Mouse (Mus musculus) lung, postnatal 10 days (tissue): ENCODE data around the gene Msn.

Experiments used
- DNase-seq: peaks from one replicate; pipeline ENCODE4 v3.0.0; 2021

The Msn gene

DNA sequence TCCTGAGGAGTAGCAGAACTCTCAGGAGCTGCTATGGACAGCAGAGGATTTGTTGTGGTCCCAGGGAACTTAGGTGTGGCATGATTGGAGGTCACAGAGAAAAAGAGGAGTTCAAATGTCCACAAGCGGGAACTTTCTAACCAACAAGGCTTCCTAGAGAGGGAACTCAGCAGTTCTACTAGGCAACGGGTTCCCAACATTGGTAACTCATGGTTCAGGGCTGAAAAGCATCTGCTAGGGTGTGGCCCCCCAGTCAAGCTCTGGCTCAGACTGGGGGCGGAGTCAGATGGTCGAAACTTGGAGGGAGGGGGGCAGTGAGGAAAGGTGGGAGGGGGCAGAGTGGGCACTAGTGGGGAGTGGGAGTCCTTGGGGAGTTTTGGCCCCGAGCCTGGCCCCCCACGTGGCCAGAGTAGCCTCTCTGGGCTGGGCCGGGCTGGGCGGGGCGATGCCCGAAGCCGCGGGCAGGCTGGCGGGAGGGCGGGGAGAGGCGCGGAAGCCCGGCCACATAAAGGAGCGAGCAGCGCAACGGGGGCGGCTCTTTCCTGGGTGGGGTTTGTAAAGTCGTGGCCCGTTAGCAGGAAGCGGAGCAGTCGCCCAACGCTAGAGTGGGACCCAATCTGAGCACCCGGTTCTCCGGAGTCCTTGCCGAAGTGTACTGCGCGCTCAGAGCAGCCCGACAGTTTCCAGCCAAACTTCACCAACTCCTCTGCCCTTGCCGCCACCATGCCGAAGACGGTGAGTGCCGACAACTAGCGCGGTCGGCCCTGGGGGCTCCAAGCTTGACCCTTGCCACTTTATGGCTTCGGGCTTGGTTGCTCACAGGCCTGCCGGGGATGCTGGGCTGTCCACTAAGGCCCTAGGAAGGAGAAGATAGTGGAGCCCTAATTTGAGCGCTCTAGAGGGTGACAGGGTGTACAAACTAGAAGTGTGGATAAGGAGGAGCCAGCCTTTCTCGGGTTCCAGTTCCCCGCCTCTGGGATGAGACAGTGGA lies at the start of gene Msn:
TSS of gene Msn (plus strand) at position 534 of the 991 bp plus-strand sequence.
- peak; percentile 88 for DNase-seq

DNA sequence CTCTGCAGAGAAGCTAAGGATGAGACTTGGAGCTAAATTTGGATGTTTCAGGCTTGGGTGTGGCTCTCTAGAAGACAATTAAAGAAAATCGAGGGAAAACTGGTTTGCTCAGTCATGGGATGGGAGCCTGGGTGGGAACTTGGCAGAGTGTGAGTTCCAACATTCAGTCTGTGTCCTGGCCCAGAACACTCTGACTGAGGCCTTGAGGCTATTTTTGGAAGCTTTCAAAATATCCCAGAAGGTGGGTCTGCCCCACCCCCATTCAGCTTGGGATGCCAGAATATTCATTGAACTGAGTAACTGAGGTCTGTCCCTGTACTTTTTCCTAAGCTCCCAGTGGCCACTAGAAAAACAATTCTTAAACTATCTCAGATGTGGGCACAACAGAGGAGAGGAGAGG lies 43.0 kb upstream of the Msn start:
- DNase-seq, result peak; percentile 21

DNA sequence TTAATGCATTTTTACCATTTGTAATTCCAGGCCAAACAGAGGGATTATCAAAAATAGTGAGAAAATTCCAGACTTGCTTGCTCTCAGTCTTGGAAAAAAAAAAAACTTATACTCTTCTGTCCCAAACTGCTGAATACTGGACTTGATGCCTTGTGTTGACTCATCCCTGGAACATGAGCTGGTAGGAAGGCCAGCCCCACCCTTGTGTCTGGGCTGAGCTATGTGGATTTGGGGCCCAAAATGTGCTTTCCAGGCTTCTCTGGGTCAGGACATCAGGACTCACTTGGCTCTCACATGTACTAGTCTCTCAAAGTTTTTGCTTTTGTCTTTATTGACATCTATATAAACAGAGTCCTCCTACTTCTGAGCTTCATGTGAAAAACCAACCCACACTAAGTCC lies 18.1 kb upstream of the Msn start:
- no peak for DNase-seq

DNA sequence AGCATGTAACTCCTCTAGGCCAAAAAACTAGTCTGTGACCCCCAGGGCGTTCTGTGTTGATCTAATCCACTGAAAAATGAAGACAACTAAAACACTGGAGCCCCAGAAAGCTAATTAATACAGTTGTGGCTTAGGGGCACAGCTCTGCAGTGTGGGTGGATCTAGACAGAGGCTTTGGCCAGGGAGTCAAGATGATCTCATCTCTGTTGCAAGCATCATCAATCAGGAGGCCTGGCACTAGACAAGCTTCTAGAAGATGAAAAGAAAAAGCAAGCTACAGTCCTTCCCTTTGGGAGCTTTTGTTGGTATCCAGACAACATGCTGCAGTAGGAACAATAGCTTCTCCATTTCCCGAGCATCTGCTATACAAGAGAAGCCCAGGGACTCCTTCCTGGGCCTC lies 9.6 kb upstream of the Msn start:
- peak; percentile 38 for DNase-seq

DNA sequence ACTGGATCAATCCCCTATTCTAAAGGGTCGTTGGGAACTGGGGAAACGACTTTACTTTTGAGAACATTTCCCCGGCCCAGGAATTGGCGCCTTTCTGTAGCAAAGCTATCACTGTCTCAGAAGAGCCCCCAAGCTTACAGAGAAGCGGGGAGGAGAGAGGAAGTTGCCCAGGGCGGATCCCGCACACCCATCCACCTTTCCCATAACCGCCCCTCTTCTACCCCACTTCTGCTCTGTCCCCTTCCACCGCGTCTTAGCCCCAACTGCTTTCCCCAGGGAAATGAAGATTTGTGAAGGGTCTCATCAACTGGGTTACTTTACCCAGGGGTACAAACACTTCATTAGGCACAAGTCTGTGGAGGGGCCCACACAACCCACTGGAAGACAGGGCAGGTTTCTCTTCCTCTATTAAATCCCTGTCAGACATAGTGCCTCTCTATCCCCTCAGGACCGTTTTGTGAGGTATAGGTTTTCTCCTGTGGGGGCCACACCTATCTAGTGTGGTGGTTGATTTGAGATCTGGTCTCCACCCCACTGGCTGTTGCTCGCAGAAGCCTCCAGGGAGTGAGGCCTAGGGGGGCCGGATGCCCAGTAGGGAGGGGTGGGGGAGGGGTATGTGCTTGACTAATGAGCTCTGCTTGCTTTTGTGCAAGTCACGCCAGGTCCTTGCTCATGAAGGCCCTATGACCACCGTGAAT lies 820 bp downstream of the Msn start:
- peak; percentile 70 for DNase-seq

DNA sequence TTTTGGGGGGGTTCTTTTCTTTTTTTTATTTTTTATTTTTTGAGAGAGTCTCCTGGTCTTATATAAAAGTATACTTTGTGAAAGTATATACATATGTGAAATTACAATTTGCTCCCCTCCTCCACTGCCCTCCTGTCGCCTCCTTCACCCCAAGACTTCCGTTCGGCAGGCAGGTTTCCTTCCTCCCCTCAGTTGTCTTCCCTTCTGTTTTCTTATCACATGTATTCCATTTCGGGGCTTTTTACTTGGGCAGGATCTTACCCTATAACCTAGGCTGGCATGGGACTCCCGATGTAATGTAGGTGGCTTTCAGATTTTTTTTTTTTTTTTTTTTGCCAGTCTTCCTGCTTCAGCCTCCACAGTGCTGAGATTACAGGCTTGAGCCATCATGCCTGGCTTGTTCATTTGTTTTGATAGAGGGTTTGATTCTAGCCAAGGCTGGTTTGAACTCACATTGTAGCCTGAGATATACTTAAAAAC lies 1.7 kb downstream of the Msn start:
- no peak for DNase-seq

DNA sequence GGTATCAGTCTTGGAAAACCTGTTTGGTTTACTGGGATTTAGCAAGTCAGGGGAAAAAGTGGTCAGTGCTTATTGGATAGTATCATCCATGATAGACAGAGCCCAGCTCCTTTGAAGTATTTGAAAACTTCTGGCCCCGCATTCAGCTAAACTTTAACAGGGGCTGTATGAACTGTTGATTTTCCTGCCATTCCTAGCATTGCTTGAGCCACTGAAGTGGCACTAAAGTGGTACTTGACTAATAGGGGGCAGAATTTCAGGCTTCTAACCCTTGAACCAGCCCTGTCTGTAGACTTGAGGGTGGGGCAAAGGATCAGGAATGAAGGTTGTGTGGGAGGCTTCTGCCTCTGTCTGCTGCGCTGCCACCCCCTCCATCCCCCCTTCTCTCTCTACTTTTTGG lies 3.2 kb downstream of the Msn start:
- DNase-seq, result peak; percentile 30

DNA sequence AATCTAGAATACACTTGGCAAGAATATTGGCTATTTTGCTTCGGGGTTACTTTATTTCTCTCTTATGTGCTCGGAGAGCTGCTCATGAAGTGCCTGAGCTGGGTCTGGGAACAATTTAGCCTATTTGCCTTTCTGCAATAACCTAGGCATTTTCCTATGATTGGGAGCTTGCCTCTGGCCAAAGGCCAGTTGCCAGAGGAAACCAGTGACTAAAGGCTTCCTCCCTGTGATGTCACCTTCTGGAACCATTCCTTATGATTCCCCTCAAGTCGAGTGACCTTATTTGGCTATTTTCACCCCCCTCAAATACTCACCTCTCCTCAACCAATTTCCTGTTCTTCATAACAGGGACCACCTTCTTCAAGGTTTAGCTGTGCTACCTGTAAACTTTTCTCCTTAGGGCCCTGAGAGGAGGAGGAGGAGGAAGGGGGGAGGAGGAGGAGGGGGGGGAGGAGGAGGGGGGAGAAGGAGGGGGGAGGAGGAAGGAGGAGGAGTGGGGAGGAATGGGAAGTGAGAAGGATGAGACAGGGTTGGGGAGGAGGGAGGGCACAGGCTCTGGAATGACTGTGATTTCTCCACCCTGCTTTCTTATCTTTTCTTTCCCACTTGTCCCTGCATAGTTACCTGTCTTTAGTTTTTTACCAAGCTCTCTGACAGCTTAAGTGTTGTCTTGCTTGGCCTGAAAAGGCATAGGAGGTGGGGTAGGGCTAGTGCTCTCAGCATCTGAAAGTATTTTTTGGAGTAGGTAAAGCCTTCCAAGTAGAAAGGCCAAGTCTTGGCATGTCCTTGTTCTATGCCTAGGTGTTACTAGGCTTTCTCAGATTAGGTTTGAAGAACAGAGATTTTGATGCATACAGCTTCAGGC lies 11.8 kb downstream of the Msn start:
- DNase-seq, result peak; percentile 67

DNA sequence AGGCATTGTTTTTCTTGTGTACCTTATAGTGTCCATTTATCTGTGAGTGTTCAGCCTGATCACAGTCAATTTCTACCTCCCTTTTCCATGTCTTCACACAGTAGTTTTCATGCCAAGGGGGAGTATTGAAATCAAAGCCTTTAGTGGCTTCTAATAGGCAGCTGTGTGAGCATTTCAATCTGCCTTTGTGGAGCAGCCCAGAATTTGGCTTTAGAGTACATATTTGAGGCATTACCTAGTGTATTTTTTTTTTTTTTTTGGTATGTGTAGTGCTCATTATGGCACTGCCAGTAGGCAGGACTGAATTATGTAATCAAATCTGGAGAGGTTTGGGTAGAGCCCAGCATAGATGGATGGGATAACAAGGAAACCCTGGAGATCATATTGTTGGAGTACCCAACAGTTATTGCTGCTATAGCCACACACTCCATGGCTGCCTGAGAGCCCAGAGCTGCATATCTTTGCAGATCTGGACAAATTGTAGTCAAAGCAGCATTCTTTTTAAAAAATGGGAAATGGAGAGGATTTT lies 17.3 kb downstream of the Msn start:
- no peak for DNase-seq

DNA sequence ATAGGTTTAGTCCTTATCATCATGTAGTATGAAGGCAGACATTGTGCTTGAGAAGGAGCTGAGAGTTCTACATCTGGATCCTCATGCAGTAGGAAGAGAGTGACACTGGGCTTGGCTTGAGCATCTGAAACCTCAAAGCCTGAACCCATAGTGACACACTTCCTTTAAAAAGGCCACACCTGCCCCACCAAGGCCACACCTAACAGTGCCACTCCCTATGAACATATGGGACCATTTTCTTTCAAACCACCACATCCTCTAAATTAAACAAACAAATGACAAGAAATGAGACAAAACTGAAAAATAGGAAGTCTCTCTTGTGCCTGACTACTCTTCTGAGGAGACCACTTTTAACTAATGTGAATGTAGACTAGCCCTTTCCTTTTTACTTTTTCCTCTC lies 19.7 kb downstream of the Msn start:
- DNase-seq, result no peak

DNA sequence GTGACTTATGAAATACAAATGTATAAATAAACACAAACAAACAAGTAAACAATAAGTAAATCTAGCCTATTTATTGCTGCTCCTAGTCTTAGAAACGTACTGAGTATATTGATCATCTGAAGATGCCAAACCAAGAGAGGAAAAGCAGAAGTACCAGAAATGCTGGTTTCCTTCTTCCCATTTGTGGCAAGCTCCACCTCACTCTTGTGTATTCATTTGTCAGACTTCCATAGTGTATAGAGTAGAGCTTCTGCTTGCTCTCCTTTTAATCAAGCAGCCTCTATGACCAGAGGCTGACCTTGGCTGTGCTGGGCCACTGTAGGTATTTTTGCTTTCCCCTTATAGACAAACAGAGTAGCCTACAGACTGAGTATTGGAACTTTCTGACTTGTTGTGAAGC lies 21.5 kb downstream of the Msn start:
- DNase-seq, result no peak

DNA sequence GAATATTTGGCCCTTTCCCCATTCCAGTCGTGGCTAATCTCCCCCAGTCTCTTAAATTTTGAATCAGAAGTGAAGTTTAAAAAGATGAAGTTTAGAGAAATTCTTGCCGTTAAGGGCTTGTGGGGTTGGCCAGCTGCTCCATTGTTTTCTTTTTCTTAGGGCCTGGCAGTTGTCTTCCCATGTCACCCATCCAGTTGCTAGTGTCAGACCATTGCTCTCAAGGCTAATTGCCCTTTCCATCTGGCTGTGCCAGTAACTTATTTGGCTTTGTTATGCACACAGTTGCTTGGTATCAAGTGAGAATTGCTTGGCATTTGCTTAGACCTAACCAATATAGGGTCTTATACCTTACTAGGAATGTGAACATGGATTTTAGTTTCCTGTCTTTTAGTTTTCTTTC lies 24.2 kb downstream of the Msn start:
- no peak for DNase-seq

DNA sequence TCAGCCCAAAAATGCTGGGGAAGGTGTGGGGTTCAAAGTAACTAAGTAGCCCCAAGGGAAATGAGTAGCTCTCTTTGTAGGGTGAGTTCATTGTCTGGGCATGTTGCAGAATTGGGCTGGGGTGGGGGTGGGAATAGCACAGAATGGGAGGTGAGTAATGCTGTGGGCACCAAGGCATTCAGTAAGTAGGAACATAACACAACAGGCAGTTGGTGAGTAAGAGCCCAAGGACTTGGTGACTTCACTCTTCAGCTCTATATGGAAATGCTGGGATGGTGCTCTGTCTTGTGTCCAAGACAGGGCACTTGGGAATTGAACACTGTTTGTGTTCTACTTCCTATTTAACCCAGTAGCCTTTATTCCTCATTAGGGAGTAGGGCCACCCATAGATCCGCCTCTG lies 26.1 kb downstream of the Msn start:
- DNase-seq, result no peak

DNA sequence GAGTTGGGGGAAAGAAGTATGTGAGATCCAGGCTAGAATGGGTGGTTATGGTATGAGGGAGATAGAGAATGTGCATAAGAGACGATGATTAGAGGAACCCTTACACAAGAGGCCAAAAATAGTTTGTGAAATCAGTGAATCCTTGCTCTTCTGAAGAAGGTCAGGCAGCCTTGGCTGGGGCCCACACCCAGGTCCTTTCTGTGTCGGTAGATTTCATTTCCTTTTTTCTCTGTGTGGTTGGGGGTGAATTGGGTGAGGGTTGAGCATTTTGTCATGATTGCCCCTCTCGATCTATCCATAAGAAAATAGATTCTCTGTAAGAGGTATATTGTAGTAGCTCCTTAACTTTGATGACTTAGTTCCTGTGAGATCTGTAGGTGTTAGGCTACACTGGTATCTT lies 31.0 kb downstream of the Msn start:
- no peak for DNase-seq

DNA sequence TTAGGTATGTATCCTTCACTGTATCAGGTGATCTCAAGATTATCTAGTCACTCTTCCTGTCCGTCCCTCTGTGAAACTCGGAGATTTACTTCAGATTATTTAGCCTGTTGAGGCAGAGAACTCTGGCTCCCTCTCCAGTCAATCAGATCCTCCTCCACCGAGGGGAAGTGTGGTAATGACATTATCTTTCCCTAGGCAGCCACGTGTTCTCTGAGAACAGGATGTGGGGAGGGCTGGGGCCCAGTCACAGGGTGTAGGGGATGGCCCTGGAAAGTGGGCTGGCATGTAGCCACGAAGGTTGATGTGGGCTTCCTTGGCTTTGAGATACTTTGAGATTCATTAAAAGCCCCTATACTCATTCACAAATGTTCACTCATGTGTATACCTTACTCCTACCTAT lies 34.3 kb downstream of the Msn start:
- DNase-seq, result peak; percentile 75

DNA sequence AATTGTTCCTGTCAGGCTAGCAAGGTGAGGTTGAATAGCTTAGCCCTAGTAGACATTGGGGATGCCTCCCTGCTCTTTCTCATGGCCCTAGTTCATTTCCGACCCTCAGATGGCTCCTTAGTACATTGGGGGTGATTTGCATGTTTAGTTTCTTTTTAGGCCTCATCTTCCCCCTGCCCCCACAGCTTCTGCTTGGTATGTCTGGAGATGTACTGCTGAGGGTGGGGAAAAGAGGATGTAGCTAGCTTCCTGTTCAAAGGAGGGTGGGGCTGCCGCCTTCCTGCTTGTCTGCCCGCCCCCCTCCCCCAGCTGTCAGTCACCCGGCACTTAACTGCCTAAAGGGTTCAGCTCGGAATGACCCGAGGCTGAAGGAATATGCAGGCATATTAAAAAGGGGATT lies 34.8 kb downstream of the Msn start:
- DNase-seq, result peak; percentile 64

DNA sequence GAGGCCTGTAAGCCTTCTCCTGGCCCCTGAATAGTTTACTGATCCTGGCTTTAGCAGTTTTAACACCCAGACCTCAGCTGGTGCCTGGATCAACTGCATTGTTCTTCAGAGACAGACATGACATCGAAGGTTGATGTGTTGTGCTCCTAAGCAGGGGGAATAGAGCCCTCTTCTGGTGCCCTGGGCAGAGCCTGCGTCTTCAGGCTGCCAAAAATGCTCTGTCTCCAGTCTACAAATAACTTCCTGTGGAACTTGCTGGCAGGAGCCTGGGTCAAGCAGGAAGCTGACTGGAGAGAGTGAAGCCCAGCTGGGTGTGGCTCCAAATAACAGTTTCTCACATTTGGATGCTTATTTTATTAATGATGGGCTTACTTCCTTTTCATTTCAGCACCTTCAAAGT lies 37.4 kb downstream of the Msn start:
- peak; percentile 78 for DNase-seq

DNA sequence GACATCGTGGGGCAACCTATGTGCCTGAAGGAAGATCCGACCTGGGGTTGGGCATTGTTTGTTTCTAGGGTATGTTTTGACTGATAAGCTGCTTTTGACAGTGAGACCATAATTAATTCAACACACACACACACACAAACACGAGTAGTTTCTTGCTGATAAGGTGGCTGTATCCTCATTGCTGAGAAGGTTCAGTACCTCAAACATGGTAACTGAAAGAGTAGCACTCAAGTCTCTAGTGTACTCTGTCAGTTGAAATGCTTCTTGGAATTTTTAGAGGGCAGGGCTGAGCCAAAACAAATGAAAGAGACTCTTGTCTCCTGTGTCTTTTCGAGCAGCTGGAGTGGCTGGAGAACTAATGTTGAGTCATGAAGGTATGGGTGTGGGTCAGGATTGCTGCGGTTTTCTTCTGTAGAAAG lies 38.4 kb downstream of the Msn start:
- DNase-seq, result peak; percentile 11

DNA sequence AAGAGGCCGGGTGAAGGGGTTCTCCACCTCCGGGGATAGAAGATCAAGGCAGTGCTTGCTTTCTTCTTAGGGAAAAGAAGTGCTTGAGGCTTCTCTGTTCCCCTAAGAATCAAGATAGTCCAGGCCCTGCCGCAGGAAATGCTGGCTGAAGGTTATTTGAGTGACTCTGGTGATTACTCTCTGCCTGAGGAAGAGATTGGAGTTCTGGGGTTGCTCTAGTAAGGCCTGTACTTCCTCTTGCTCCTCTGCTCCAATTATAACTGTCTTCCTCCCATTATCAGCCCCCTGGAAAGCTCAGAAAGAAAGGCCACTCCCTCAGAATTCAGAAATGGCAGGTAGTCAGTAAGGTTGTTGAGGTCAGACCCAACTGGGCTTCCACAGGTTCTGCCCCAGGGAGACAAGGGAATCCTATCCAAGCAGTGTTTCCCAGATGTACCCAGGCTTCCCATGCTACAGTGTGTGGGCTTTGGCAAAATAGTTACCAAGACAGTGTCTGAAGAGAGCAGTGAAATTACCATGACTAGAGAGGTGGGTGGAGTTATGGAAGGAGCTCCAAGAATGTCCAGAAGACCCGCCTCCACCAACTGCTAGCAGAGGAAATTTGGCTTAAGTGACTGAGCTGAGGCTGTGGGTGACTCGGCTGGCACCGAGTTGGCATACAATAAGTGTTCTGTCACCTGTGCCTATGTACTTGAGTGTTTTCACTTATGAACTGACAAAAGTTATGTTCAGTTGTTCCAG lies 39.2 kb downstream of the Msn start:
- peak; percentile 36 for DNase-seq

DNA sequence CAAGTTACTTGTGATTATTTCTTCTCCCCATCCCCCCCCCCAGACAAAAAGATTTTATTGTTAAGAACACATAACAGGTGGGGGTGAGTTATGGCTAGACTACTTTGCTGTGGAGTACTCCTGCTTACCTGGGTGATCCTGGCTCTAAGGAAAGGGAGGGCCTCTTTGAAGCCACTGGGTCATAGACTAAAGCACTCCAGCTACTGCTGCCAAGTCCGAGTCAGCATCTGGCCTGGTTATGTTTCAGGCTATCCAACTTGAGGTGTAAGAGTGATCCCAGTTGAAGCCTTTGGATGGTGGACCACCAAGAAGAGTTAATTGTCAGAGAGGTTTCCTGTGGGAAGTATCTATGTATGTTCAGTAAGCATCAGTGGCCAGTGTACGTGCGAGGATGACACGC lies 39.7 kb downstream of the Msn start:
- peak; percentile 6 for DNase-seq

DNA sequence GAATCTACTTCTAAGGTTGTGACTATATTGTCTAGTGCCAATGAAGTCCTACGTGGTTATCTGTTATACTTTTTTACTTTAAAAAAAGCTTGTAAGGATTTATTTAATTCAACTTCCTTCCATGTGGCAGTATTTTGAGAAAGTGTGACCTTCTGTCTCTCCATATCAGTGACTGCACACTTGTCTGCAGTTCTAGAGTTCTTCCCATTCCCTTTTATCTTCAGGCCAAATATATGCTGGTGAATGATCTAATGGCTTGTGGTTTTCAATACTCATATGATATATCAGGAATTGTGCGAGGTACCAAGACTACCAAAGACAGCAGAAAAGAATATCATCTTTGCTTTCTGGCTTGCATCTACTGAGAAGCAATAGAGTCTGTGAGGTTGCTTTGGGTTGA lies 43.4 kb downstream of the Msn start:
- no peak for DNase-seq

DNA sequence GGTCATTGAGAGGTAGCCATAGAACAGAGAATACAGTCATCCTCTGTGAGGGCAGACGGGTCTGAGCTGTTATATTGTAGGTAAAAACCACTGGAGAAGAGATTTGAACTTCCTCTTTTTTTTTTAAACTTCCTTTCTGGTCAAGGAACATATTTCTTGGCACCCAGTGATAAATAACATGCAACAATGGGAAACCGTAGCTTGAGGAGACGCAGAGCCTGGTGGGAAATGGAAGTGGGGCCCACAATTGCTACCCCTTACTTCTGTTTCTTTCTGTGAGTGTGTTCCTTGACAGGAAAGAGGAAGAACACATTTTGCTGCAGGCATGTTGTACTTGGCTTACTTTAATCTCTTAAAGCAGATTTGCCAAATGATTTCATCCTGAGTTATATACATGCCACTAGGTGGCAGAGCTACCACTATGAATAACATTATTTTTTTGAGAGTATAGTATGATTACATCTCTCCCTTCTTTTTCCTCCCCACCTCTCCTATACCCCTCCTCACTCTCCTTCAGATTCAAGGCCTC lies 49.2 kb downstream of the Msn start:
- peak; percentile 12 for DNase-seq
